Mouse (Mus musculus) heart, postnatal 0 days (tissue): ENCODE results near the gene Igdcc4. TPM values are rescaled to one million over a fixed set of nuclear protein-coding genes. Genes with fewer than 3 reads are reported as not detected.

Experiments used
- ATAC-seq: fragments of 200-750 bp; cut with Nextera tagmentation; 2 replicates; pipeline ENCODE4 v1.8.0; 2017; ENCODE audit warnings: low read depth, moderate number of reproducible peaks, moderate library complexity; ENCODE audit not compliant: insufficient read depth
- DNase-seq: peaks from one replicate; pipeline ENCODE4 v3.0.0-alpha.2; 2016; ENCODE audit warnings: low spot score
- H3K27ac ChIP-seq: fragments of 300-500 bp; sonication (generic); 2 replicates; pipeline ENCODE4 v1.5.1; 2014; ENCODE audit warnings: low read depth, mild to moderate bottlenecking
- H3K27me3 ChIP-seq: fragments of 300-500 bp; sonication (generic); 2 replicates; pipeline ENCODE4 v1.6.1; 2014; ENCODE audit warnings: low read length, mixed read lengths; ENCODE audit not compliant: control insufficient read depth, insufficient read depth
- H3K36me3 ChIP-seq: fragments of 300-500 bp; sonication (generic); replicated peaks from 2 replicates; pipeline ENCODE4 v1.6.1; 2014; ENCODE audit warnings: low read length, mixed read lengths; ENCODE audit not compliant: control insufficient read depth, insufficient read depth
- H3K4me1 ChIP-seq: fragments of 300-500 bp; sonication (generic); 2 replicates; pipeline ENCODE4 v1.6.1; 2014; ENCODE audit warnings: antibody characterized with exemption; ENCODE audit not compliant: control insufficient read depth, insufficient read depth
- H3K4me2 ChIP-seq: fragments of 300-500 bp; sonication (generic); 2 replicates; pipeline ENCODE4 v1.6.1; 2014; ENCODE audit warnings: low read depth, mild to moderate bottlenecking, low read length, moderate library complexity
- H3K4me3 ChIP-seq: fragments of 300-500 bp; sonication (generic); 2 replicates; pipeline ENCODE4 v1.5.1; 2014; ENCODE audit warnings: low read depth, low read length
- H3K9ac ChIP-seq: fragments of 300-500 bp; sonication (generic); replicated peaks from 2 replicates; pipeline ENCODE4 v1.6.1; 2014; ENCODE audit warnings: low read depth, low read length, mixed read lengths
- H3K9me3 ChIP-seq: fragments of 300-500 bp; sonication (generic); replicated peaks from 2 replicates; pipeline ENCODE4 v1.6.1; 2016; ENCODE audit warnings: low read length; ENCODE audit not compliant: control insufficient read depth
- CTCF ChIP-seq: IDR thresholded peaks from 2 replicates; pipeline ENCODE4 v1.5.1; 2016; ENCODE audit warnings: antibody characterized with exemption, control low read depth, low read depth
- EP300 ChIP-seq: IDR thresholded peaks from 2 replicates; pipeline ENCODE4 v1.6.1; 2016; ENCODE audit warnings: antibody characterized with exemption, low read depth
- WGBS: fragments of 180-500 bp; shearing (Covaris S2); extraction: QIAGEN DNeasy Blood & Tissue Kit; methylation state at CpG from one replicate; pipeline ENCODE4 v1.1.7; 2014; 5-methylcytosine and 5-hydroxymethylcytosine counted together
- polyA plus RNA-seq: library from polyadenylated mRNA; unstranded; fragments of >200 nt; fragmentation: Nextera tagmentation; extraction: Ambion mirVana; gene quantifications from 2 replicates; pipeline ENCODE4 v1.2.1, GENCODE M21; 2015
- total RNA-seq: library from RNA; depleted of rRNA; stranded (reverse); fragments of >200 nt; gene quantifications from 2 replicates; pipeline ENCODE4 v1.2.3, GENCODE M21; 2014; ENCODE audit warnings: low replicate concordance

Igdcc4 gene
- total and polyA plus RNA-seq, 2 experiments from 2014 or later, result 3.2 to 13.9 TPM

- no peak for DNase-seq
- no peaks in the 10 kb centered on the region for H3K36me3 ChIP-seq
- peak overlapping the region; percentile 74 for H3K4me3 ChIP-seq
- peaks cover 4% of the 10 kb centered on the region; the same call in 1 of the 2 replicates for H3K4me1 ChIP-seq
- no peaks in the 10 kb centered on the region for H3K9me3 ChIP-seq
- H3K9ac ChIP-seq, result peak overlapping the region; percentile 64
- peak; percentile 13; the same call in 1 of the 2 replicates for ATAC-seq
- TF ChIP-seq CTCF, result no peak
- TF ChIP-seq EP300, result no peak
- no peaks in the 10 kb centered on the region for H3K27me3 ChIP-seq
- WGBS, result 10% methylated on average over 35 of the region's 36 CpGs
- no peak overlapping the region for H3K27ac ChIP-seq
- peak overlapping the region; percentile 100 for H3K4me2 ChIP-seq
Measured at GRCm38 (mm10) chr9:65102377-65103172, 1.3 kb downstream of the Igdcc4 start.

DNA sequence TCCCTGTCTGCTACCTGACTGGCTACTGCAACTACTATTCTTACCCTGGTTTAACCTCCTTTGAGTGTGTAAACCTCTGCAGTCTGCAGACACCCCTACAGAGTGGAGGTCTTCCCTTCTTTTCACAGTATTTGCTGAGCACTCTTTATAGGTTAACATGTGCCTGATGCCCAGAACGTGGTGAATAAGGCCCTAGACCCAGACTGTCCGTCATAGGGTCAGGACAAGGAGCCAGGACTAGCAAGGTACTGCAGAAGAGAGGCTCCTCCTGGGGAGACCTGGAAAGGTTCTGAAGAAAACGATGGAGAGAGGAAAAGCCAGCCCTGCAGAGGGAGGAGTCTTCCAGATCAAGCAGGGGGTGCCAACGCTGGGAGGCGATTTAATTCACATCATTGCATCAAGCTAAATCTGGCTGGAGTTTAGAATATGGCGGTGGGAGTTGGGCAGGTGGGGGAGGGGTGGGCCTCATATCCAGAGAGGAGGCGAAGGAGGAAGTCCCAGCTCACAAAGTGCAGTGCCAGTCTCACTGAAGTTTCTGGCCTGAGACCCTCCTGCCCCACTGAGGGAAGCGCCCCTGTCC is 2.0 kb downstream of the Igdcc4 start:
- Histone ChIP-seq H3K9ac (no peak overlapping the region), H3K9me3 (no peaks in the 10 kb centered on the region), H3K27me3 (no peaks in the 10 kb centered on the region), H3K4me1 (peaks cover 4% of the 10 kb centered on the region; the same call in 1 of the 2 replicates), H3K27ac (no peak overlapping the region), H3K4me2 (peak overlapping the region; percentile 100; the same call in 1 of the 2 replicates), H3K36me3 (no peaks in the 10 kb centered on the region), H3K4me3 (peak overlapping the region; percentile 74)
- TF ChIP-seq EP300, result no peak
- no peak for TF ChIP-seq CTCF
- no peak for DNase-seq
- no peak for ATAC-seq
- 52% methylated on average over 8 of the region's 8 CpGs for WGBS

DNA sequence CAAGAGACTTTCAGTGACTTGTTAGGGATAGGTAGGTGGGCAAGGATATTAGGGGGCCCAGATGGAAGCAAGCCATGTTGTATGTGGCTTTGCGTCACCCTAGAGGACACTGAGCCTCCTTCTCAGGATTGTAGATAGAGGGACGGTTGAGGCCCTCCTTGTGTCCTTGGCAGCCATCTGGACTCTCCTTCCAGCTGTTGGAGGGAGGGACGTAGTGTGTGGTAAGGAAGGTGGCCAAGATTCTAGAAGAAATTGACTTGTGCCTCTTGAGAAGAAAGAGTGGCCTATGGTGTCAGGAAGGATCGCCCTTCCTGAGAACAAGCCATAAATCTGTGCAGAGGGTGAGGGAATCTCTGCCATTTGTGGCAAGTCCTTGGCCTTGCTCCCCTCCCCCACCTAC is 5.5 kb downstream of the Igdcc4 start:
- WGBS, result 83% methylated on average over 4 of the region's 4 CpGs
- Histone ChIP-seq H3K4me3 (no peak overlapping the region), H3K9me3 (no peaks in the 10 kb centered on the region), H3K27me3 (no peaks in the 10 kb centered on the region), H3K4me2 (no peak overlapping the region), H3K36me3 (no peaks in the 10 kb centered on the region), H3K9ac (no peak overlapping the region), H3K27ac (no peak overlapping the region), H3K4me1 (peaks cover under 1% of the 10 kb centered on the region)
- DNase-seq (no peak), ATAC-seq (no peak)
- TF ChIP-seq EP300, result no peak
- TF ChIP-seq CTCF, result no peak

GRCm38 (mm10) chr9:65107893-65108292 is 6.6 kb downstream of the Igdcc4 start:
- Histone ChIP-seq H3K4me1 (no peaks in the 10 kb centered on the region; the same call in 1 of the 2 replicates), H3K27ac (no peak overlapping the region), H3K4me2 (no peak overlapping the region), H3K27me3 (no peaks in the 10 kb centered on the region), H3K4me3 (no peak overlapping the region), H3K9me3 (no peaks in the 10 kb centered on the region), H3K36me3 (no peaks in the 10 kb centered on the region), H3K9ac (no peak overlapping the region)
- TF ChIP-seq CTCF (no peak), EP300 (no peak)
- DNase-seq (no peak), ATAC-seq (no peak)
- WGBS, result 84% methylated on average over 1 of the region's 1 CpGs

GRCm38 (mm10) chr9:65109132-65110072 is 8.1 kb downstream of the Igdcc4 start:
- TF ChIP-seq CTCF, result no peak
- TF ChIP-seq EP300, result no peak
- Histone ChIP-seq H3K9ac (peak overlapping the region; percentile 50), H3K36me3 (no peaks in the 10 kb centered on the region), H3K4me3 (no peak overlapping the region), H3K27ac (peak overlapping the region; percentile 9; the same call in 1 of the 2 replicates), H3K27me3 (no peaks in the 10 kb centered on the region), H3K4me1 (no peaks in the 10 kb centered on the region; the same call in 1 of the 2 replicates), H3K4me2 (peak overlapping the region; percentile 36; the same call in 1 of the 2 replicates), H3K9me3 (no peaks in the 10 kb centered on the region)
- WGBS, result 24% methylated on average over 24 of the region's 24 CpGs
- ATAC-seq, result no peak
- no peak for DNase-seq
